Mouse (Mus musculus): ENCODE results near the gene Foxa3.
"Not testable (repeated sequence)": the region's sequence is repeated elsewhere in the genome, so short reads cannot be mapped to it uniquely, and the experiment has no call there.

Foxa3 gene

DNA sequence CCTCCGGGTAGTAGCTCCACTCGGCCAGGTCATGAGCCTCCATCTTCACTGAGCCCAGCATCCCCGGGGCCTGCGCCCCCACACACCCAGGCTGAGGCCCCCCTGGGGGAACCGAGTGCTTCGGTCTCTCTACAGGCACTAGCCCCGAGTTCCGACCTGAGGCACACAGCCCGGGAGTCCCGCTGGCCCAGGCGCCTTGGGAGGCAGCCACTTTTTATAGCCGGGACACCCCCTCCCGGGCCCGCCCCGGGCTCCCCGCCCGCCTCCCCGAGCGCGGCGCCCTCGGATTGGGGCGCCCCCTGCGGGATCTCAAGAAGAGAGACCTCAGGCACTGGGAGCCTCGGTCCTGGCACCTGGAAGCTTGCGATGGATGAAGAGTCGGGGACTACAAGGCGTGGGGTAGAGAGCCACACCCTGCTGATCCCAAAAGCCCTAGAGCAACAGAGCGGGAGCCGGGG is at the start of gene Foxa3:
Foxa3 (minus strand) TSS at position 182 of the 458 bp plus-strand sequence.
- peak; percentile 39 to 58 for DNase-seq

DNA sequence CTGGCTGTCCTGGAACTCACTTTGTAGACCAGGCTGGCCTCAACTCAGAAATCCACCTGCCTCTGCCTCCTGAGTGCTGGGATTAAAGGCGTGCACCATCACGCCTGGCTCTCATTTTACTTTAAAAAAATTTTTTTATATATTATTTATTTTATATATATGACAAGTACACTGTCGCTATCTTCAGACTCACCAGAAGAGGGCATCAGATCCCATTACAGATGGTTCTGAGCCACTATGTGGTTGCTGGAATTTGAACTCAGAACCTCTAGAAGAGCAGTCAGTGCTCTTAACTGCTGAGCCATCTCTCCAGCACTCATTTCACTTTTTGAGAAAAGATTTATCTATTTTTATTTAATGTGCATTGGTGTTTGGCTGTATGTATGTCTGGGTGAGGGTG is 47.7 kb upstream of the Foxa3 start:
- DNase-seq: not testable (repeated sequence)

DNA sequence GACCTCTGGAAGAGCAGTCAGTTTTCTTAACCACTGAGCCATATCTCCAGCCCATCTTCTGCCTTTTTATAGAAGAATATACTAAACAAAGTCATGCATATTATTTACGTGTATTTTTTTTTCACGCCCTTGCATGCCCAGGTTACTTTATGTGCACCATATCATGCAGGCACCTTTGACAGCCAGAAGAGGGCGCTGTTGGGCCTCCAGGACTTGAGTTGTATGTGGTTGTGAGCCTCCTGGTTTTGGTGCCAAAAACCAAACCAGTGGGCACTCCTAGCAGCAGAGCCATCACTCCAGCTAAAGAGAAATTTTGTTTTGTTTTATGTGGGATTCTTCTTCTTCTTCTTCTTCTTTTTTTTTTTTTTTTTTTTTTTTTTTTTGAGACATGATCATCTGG is 46.2 kb upstream of the Foxa3 start:
- no peak for DNase-seq

DNA sequence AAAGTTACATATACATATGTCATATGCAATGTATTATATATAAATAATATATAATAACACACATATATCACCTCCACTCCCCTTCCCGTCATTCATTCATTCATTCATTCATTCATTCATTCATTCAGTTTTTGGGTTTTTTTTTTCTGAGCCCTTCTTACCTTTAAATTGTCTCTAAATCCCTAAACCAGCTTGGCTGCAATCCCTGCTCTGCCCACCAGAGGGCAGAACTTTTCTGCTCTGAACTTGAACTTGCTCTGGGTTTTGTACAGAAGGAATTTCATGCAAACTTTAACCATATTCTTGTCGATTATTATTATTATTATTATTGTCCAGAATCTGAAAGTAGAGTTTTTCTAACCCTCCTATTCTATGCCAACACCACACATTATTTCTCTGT is 45.4 kb upstream of the Foxa3 start:
- DNase-seq: peak; percentile 60 to 74

DNA sequence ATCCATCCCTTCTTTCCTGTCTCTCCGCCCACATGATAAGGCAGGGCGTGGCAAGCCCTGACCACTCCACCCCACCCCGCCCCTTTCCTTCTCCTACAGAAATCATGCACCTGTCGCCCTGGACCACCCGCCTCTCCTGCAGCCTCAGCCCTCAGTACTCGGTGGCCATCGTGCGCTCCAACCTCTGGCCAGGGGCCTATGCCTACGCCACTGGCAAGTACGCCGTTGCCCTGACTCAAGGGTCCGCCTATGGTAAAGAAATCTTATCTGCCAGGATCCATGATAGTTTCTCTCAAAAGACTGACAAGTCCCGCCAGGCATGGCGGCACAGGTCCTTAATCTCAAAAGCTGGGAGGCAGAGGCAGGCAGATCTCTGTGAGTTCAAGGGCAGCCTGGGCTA is 44.6 kb upstream of the Foxa3 start:
- no peak for DNase-seq

DNA sequence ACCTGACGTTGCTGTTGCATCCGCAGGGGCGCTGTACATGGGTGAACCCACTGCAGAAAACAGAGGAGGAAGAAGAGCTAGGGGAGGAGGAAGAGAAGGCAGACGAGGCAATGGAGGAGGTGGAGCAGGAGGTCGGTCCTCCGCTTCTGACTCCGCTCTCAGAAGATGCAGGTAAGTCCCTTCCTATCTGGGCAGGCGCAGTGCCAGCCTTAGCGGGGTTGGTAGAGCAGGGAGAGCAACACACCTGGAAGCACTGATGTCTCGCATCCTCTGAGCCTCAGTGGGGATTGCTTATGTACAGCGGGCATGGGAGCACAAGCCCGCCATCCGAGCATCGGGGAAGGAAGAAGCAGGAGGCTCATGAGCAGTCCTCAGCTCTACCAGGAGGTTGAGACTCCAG is 43.7 kb upstream of the Foxa3 start:
- DNase-seq: no peak

DNA sequence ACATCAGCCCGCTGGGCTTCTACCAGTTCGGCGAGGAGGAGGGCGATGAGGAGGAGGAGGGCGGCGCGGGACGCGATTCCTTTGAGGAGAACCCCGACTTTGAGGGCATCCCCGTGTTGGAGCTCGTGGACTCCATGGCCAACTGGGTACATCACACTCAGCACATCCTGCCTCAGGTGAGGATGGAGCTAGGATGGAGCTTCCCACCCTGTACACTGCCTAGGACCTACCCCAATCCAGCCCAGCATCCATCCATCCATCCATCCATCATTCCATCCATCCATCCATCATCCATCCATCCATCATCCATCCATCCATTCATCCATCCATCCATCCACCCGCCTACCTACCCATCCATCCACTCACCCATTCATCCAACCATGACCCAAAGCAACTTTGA is 42.6 kb upstream of the Foxa3 start:
- no peak for DNase-seq

DNA sequence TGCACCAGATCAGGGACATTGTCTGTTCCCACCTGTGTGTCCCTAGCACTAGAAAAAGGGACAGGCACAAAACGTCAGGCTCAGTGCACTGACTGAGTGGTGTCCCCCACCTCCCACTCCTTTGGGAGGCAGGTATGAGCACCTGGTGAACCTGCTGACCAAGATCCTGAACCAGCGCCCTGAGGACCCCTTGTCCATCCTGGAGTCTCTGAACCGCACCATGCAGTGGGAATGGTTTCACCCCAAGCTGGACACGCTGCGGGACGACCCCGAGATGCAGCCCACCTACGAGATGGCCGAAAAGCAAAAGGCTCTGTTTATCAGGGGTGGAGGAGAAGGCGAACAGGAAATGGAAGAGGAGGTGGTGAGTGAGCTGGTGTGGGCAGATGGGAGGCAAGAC is 34.1 kb upstream of the Foxa3 start:
- DNase-seq: no peak

DNA sequence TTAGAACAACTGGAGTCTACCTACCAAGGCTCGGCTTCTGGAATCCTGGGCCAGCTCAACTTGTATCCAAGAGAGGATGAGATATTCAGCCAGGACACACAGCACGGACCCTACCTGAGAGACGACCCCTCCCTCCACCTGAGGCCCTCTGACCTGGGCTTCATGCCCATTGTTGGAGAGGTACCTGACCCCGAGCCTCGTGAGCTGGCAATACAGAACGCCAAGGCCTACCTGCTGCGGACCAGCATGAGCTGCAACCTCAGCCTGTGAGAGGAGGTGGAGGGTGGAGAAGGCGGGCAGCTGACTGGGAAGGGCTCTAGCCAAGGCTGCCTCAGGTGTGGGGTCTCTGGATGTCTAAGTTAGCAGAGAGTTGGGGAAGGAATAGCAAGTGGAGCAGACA is 31.8 kb upstream of the Foxa3 start:
- no peak for DNase-seq

DNA sequence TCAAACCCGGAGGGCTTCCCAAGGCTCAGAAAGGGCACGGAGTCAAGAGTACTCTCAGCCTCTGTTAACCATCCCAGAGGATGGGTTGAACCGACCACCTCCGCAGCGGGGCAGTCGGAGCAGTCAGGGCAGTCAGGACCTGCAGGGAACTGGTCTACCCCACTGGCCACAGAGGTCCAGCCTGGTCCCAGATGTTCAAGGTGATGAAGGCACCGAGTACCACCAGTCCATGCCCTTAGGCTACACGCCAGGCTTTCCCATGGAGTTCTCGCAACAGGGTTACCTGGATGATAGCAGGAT is 31.4 kb upstream of the Foxa3 start:
- DNase-seq: no peak

DNA sequence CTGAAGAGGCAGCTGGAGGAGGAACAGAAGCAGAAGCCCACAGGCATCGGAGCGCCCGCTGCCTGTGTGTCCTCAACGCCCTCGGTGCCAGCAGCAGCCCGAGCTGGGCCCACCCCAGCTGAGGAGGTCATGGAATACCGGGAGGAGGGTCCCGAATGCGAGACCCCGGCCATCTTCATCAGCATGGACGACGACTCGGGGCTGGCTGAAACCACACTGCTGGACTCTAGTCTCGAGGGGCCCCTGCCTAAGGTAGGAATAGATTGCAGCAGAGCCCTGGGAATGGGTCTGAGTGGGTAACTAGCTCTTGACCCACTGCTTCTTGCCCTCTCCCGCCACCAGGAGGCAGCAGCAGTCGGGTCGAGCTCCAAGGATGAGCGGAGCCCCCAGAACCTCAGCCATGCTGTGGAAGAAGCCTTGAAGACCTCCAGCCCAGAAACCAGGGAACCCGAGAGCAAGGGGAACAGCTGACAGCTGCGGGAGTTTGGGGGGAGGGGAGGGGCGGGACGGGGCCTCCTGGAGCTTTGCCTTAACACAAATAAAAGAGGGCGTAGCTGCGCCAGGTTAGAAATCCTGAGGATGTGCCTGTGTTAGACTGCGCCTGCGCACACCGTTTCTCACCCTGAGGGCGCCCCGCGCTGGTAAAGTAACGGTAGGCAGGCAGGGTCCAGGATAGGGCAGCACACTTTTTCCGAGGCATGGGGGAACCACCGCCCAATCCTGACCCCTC is 30.9 kb upstream of the Foxa3 start, which contains the start of gene Rsph6a:
Rsph6a (plus strand) TSS at position 644 of the 730 bp plus-strand sequence.
- DNase-seq: peak; percentile 43 to 55

DNA sequence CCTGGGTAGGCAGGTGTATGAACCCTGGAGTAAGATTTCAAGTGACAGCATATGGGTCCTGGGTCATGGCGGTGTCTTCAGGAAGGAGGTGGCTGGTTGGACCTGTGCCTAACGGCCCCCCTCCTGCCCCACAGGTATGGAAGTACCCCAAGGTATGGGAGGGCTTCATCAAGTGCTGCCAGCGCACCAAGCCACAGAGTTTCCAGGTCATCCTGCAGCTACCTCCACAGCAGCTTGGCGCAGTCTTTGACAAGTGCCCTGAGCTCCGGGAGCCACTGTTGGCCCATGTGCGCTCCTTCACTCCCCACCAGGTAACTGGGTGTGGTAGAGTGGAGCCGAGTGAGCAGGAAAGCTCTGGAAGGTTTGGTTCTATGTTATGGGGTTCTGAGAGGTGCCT is 29.8 kb upstream of the Foxa3 start:
- no peak for DNase-seq

DNA sequence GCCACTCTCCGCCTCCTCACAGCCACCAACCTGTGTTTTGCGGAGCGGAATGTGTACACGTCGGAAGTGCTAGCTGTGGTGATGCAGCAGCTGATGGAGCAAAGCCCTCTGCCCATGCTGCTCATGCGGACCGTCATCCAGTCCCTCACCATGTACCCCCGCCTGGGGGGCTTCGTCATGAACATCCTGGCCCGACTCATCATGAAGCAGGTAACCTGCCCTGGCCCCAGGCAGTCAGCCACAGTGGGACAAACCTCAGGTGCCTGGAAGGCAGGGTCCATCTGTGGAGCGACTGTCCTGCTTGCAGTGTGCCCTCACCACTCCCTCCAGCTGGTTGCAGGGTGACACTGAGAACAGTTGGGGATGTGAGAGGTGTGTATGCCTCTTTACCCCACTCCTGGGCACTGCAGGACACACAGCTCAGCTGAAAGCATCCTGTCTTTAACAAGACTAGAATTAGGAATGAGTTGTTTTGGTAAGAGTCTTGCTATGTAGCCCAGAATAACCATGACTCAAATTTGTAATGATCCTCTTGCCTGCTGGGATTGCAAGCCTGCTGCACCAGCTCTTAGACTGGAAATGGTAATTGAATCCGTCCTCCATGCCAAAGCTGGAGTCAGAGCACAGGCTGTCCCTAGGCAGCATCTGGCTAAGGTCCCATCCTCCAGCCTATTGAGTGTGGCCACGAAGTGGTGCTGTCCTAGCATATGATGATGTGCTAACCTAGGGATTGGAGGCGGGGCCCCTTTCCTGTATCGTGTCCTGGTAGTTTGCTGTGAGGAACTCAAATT is 29.2 kb upstream of the Foxa3 start:
- no peak for DNase-seq

DNA sequence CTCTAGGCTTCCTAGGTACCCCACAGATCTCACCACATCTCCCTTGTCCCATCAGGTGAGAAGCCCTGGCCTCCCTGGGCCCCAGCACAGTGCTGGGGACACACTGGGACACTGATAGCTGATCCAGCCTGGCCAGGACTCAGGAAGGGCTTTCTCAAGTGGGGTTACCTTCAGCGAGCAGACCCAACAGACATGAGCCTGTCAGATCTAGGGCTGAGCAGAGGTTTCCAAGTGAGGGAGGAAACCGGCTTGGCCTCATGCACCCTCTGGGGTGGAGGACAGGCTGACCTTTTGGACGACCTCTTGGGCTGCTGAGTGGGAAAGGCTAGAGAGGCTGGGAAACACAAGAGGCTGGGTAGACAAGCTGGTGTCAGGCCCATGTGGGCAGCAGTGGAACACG is 27.8 kb upstream of the Foxa3 start:
- no peak for DNase-seq

DNA sequence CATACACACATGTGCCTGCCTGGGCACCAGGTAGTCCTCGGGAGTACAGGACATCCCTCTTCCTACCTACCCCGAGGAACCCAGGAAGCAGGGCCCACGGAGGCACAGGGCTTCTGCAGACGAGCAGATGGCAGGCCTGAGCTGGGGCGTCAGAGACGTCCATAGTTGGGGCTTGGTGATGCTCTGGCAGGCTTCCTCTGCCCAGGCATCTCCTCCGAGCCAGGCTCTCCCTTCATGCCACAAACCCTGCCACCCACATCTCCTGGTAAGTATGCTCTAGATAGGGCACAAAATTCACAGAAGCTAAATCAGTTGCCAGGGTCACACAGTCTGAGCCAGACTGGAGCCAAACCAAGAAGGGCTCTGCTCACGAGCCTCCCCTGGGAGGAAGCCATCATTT is 26.8 kb upstream of the Foxa3 start:
- DNase-seq: no peak

DNA sequence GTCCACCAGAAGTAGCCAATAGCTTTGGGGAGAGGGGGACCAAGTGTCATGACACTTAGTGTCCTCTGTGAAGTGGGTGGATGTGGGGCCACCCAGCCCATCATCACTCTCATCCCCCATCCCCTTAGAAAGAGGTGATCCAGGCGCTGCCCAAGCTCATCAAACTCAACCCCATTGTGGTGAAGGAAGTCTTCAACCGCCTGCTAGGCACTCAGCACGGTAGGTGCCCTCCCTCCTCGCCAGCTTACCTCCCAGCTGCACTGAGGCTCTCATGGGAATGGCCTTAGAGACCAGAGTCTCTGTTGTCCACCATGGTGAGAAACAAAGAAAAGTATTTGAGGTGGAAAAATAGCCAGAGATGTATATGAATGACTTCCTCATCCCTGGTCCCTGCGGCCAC is 25.9 kb upstream of the Foxa3 start:
- no peak for DNase-seq

DNA sequence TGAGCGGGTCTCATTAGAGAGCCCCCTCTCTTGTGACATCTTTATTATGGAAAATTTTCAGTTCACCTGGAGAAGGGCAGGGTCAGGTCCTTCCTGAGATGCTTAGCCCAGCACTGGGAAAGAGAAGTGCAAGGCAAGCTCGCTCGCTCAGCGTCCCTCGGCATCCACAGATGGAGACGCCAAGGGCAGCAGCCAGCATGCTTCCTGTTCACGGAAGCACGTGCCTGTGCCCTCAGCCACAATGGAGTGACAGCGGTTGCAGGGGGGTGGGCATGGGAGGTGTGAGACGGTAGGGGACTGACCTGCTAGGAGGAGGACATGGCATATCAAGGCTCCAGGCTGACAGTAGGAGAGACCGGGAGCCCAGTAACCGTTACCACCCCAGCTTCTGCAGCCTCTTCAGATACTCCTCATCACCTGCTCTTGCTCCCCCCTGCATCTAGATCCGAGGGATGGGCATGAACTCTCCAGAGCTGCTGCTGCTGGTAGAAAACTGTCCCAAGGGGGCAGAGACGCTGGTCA is 24.7 kb upstream of the Foxa3 start:
- no peak for DNase-seq

DNA sequence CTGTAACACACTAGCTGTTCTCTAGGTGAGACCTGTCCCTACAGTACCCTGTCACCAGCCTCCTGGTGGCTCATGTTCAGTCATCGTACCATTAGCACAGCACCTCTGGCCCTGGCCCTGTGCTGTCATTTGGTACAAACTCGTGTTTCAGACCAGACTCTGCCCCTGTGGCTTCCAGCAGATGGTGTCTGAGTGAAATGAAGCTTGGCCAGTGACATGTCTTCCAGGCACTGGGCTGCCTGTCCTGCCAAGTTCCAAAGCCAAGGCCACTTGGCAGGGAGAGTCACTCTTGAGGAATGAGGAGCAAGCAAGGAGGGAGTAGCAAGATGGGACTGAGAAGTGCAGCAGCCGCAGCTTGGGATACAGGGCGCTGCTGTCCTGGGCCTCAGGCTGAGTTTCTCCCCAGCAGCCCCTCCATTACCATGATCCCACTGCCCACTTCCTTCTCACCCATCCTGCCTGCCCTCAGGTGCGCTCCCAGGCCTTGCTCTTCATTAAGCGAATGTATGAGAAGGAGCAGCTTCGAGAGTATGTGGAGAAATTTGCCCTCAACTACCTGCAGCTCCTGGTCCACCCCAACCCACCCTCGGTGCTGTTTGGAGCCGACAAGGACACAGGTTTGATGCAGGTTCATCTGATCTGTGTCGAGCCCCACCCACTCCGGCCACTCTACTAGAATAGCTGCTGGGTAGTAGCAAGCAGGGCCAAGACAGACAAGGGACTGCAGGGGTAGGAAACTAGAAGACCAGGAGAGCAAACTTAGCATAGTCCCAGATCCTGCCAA is 23.1 kb upstream of the Foxa3 start:
- peak; percentile 73 to 83 for DNase-seq

DNA sequence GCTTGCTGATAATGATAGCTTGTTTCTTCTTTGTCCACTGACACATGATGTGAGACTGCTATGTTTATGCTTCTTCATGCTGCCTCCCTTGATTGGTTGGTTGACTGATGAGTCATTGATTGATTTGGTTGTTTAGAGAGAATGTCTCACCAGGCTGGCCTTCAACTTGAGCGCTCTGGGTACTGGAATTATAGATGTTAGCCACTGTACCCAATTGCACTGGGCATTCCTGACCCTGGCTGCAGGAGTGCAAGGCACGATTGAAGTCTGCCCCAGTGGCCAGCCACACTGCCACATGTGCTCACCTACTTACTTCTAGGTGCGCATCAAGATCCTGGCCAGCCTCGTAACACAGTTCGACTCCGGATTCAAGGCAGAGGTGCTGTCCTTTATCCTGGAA is 21.3 kb upstream of the Foxa3 start:
- DNase-seq: no peak

DNA sequence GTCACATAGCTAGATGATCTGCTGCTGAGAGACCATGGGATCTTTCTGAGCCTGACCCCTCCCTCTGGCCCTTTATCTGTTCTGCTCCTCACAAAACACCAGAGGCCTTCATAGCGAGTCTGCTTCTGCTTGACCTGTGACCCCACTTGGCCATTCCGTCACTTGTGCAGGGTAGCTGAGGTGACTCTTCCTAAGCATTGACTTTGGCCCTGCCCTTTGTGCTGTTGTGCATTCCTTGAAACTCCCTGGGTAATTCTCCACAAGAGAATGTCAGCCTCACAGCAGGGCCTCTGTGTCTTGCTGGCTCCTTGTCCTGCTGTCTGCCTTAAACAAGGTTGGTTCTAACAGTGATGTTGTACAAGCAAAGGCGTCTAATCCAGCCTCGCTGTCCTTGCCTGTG is 8.3 kb upstream of the Foxa3 start:
- no peak for DNase-seq

DNA sequence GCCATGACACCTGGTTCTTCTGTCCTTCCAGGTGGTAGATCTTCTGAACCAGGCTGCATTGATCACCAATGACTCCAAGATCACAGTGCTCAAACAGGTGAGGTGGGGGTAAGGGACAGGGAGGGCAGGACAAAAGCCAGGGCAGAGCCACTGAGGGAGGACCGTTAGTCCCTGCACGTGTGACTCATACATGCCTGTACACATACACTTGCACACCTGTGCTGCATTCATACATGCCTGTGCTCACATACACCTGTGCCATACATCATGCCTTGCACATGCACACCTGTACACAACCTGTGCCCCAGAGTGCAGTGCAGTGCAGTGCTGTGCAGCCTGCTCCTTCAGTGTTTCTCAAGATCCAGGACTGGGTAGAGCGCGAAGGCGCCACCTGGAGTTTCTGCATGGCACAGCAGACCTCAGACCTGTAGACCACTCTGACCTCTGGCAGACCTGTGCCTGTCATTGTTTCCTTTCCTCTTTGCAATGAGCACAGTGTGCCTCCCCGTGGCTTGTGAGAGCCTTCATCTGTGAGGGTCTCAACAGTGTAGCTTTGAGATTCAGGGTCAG is 5.8 kb upstream of the Foxa3 start:
- DNase-seq: peak; percentile 44 to 65

DNA sequence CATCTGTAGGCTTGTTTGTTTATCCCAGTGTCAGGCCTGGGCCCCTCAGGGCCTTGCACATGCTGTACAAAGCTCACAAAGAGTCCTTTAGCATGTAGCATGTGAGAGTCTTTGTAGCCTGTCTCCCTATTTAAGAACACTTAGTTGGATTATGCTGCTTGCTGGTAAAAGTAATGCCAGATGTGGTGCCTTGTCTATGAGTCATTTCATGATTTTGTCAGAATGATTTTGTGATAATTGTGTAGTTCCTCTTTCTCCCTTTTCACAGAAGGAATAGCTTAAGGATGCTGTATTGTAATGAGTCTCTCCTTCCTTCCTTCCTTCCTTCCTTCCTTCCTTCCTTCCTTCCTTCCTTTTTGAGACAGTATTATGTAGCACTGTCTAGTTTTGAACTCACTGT is 4.7 kb upstream of the Foxa3 start:
- no peak for DNase-seq

DNA sequence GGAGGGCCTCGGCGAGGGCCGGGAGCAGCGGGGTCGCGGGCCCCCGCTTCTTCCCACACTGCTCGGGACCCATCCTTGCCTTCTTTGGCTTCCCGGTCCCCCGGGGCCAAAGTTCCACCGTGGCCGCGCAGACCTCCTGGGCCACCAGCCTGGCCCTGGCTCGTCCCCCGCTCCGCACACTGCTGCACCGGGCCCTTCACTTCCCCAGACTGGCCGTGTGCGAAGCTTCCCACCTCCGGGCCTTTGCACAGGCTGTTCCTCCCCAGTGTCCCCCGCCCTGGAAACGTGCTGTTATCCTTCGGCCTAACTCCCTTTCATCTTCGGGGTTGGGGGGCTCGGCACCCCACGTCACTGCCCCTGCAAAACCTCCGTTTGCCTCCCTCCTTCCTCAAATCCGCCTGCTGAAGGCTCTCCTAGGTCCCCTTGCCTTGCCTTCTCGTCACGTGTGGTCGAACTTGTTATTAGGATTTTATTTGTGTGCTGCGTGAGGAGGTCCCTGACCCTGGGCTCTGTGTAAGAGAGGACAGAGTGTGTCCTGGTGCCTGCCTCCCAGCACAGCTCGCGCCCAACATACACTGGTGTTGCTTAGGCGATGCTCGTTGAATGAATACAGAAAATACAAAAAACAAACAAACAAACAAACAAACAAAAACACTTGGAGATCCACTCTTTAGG is 1.4 kb upstream of the Foxa3 start:
- DNase-seq: peak in 1 of 2 experiments; percentile 43
